Mouse (Mus musculus) kidney, adult 2 months (tissue): ENCODE measurements around the gene Atoh8.

Experiments used
- CTCF ChIP-seq: fragments of 200-500 bp; conservative IDR thresholded peaks from 2 replicates; pipeline ENCODE4 v1.5.1; 2011; ENCODE audit warnings: low read depth, mild to moderate bottlenecking, control low read depth, low read length, moderate library complexity, mixed read lengths; ENCODE audit not compliant: insufficient read depth, insufficient read length
- POLR2A ChIP-seq: fragments of 200-500 bp; IDR thresholded peaks from one replicate; pipeline ENCODE4 v1.6.1; 2011; ENCODE audit warnings: low read depth, low read length, control low read depth

DNA sequence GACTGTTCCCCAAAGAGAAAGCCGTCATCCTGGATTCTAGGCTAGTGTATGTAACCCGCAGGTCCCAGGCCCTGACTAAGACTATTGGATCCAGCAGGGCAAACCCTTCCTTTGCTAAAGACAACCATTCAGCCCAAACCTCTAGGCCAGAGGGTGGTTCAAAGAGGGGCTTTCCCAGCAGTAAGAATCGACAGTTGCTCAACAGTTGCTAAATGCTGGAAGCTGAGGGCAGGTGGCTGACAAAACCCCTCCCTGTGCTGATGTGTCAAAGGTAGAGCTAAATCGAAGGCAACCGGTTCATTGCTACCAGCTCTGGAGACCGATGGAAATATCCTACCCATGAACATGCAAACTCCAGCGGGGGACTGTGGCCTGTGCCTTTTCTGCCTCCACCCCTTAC, 25.6 kb downstream of the Atoh8 start:
- TF ChIP-seq POLR2A = no peak
- TF ChIP-seq CTCF = no peak
